Mouse (Mus musculus): ENCODE measurements around the gene Krtap24-1.

The Krtap24-1 gene

GRCm38 (mm10) chr16:88611922-88612321 is at the start of gene Krtap24-1:
Krtap24-1 (minus strand) TSS chr16:88612279.
- no peak for TF ChIP-seq GATA4 (IDR thresholded peaks at IDR 0.05; ENCODE audit: insufficient replicate concordance, low read length)

- no peak for TF ChIP-seq GATA4 (IDR thresholded peaks at IDR 0.05; ENCODE audit: insufficient replicate concordance, low read length)
These were observed 45.3 kb upstream of the Krtap24-1 start for GRCm38 (mm10) chr16:88657426-88657825.

GRCm38 (mm10) chr16:88651952-88652351 is 39.9 kb upstream of the Krtap24-1 start:
- TF ChIP-seq GATA4 (IDR thresholded peaks at IDR 0.05; ENCODE audit: insufficient replicate concordance, low read length): no peak

- no peak for TF ChIP-seq GATA4 (IDR thresholded peaks at IDR 0.05; ENCODE audit: insufficient replicate concordance, low read length)
These were observed 39.0 kb upstream of the Krtap24-1 start for GRCm38 (mm10) chr16:88651082-88651481.

- no peak for TF ChIP-seq GATA4 (IDR thresholded peaks at IDR 0.05; ENCODE audit: insufficient replicate concordance, low read length)
These were observed 35.3 kb upstream of the Krtap24-1 start, which contains the start of gene Krtap26-1 for GRCm38 (mm10) chr16:88647358-88647846. Krtap26-1 (minus strand) TSS chr16:88647796.

- no peak for TF ChIP-seq GATA4 (IDR thresholded peaks at IDR 0.05; ENCODE audit: insufficient replicate concordance, low read length)
These were observed 34.5 kb upstream of the Krtap24-1 start for GRCm38 (mm10) chr16:88646366-88647111.

GRCm38 (mm10) chr16:88640053-88640452 is 28.0 kb upstream of the Krtap24-1 start:
- no peak for TF ChIP-seq GATA4 (IDR thresholded peaks at IDR 0.05; ENCODE audit: insufficient replicate concordance, low read length)

- no peak for TF ChIP-seq GATA4 (IDR thresholded peaks at IDR 0.05; ENCODE audit: insufficient replicate concordance, low read length)
These were observed 23.1 kb upstream of the Krtap24-1 start for GRCm38 (mm10) chr16:88635142-88635541.

- TF ChIP-seq GATA4 (IDR thresholded peaks at IDR 0.05; ENCODE audit: insufficient replicate concordance, low read length): no peak
These were observed 19.4 kb upstream of the Krtap24-1 start for GRCm38 (mm10) chr16:88631474-88631873.

- no peak for TF ChIP-seq GATA4 (IDR thresholded peaks at IDR 0.05; ENCODE audit: insufficient replicate concordance, low read length)
These were observed 15.5 kb upstream of the Krtap24-1 start, which contains the start of gene 2310079G19Rik for GRCm38 (mm10) chr16:88627566-88627965. 2310079G19Rik (minus strand) TSS chr16:88627666.

- no peak for TF ChIP-seq GATA4 (IDR thresholded peaks at IDR 0.05; ENCODE audit: insufficient replicate concordance, low read length)
These were observed 633 bp upstream of the Krtap24-1 start for GRCm38 (mm10) chr16:88612712-88613111.

- TF ChIP-seq GATA4 (IDR thresholded peaks at IDR 0.05; ENCODE audit: insufficient replicate concordance, low read length): no peak
These were observed 7.5 kb downstream of the Krtap24-1 start for GRCm38 (mm10) chr16:88604570-88604969.

- TF ChIP-seq GATA4 (IDR thresholded peaks at IDR 0.05; ENCODE audit: insufficient replicate concordance, low read length): no peak
These were observed 9.6 kb downstream of the Krtap24-1 start for GRCm38 (mm10) chr16:88602464-88602863.

GRCm38 (mm10) chr16:88600303-88600702 is 11.8 kb downstream of the Krtap24-1 start:
- TF ChIP-seq GATA4 (IDR thresholded peaks at IDR 0.05; ENCODE audit: insufficient replicate concordance, low read length): no peak

GRCm38 (mm10) chr16:88599504-88600237 is 12.4 kb downstream of the Krtap24-1 start:
- TF ChIP-seq GATA4 (IDR thresholded peaks at IDR 0.05; ENCODE audit: insufficient replicate concordance, low read length): no peak

- TF ChIP-seq GATA4 (IDR thresholded peaks at IDR 0.05; ENCODE audit: insufficient replicate concordance, low read length): no peak
These were observed 19.3 kb downstream of the Krtap24-1 start for GRCm38 (mm10) chr16:88592758-88593157.

Data from liver, adult (tissue).